Mouse (Mus musculus) Patski (cell line): Measurements from ENCODE around the gene Cenpp. TPM values are rescaled to one million over a fixed set of nuclear protein-coding genes. Genes with fewer than 3 reads are reported as not detected.
"Not testable (repeated sequence)": the region's sequence is repeated elsewhere in the genome, so short reads cannot be mapped to it uniquely, and the experiment has no call there.

Source experiments
- ATAC-seq: fragments of 100-300 bp; one replicate; pipeline ENCODE4 v1.8.0; 2021
- CTCF ChIA-PET: fragments of 350-600 bp; sonication (Branson Sonifier 250); formaldehyde crosslinking; loops from one replicate; lab custom pipeline; 2022; ENCODE audit warnings: inconsistent platforms; lab: Charles Lee
- POLR2A ChIA-PET: fragments of 350-600 bp; sonication (Branson Sonifier 250); formaldehyde crosslinking; loops from one replicate; lab custom pipeline; 2022; ENCODE audit warnings: antibody characterized with exemption, inconsistent platforms; lab: Charles Lee
- DNase-seq: peaks from one replicate; pipeline ENCODE4 v3.0.0-alpha.2; 2011; ENCODE audit warnings: low read depth, low spot score
- H3K27me3 ChIP-seq: fragments of 371-371 bp; one replicate; pipeline ENCODE4 v1.5.1; 2021
- CTCF ChIP-seq: fragments of 100-300 bp; IDR thresholded peaks from one replicate; pipeline ENCODE4 v1.5.1; 2021
- in situ Hi-C: fragments of 300-500 bp; cut with MboI; formaldehyde crosslinking; loops from 3 replicates; pipeline ENCODE4 v1.11.1; 2018; ENCODE audit warnings: low pct_unique_long_range_greater_than_20kb, mixed read lengths
- polyA plus RNA-seq: library from polyadenylated mRNA; unstranded; gene quantifications from one replicate; pipeline ENCODE4 v1.2.3, GENCODE M21; 2021

The Cenpp gene
- polyA plus RNA-seq, 1 experiment from 2014 or later, result 9.1 TPM

DNA sequence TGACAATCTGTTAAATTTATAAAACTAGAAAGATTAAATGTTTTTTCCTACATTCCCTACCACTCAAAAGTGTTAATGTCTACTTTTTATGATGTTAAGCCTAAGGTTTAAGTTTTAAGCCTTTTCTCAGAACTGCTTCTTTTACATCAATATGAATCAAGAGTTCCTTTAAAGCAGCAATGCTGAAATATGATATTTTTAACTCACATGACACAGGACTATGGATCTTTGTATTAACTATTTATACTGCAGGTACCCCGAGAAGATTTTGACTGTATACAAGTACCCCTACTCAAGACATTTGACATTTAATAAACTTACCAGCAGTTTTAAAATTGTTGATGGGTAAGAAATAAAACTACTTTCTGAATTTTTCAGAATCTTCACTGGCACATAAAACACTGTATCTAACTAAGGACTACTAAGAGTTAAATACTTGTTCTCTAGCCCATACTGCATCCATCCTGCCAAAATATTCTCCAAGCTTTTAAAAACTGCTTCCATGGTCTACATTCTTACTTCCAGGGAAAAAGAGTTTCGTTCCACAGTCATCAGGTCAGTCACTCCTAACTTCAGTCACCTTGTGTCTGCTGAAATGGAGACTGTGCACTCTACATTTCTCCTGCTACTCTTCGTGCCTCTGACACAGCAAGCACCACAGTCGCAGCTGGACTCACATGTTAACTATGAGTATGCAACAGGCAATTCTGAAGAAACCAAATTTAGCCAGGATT lies 43.8 kb downstream of the Cenpp start:
- ATAC-seq (no peak), DNase-seq (no peak)
- no peaks in the 10 kb centered on the region for H3K27me3 ChIP-seq
- CTCF ChIA-PET, result interaction anchor here (2.7 kb wide), 1 partner anchor 22 kb away, joined by 6 read pairs; no protein-coding TSS in a partner anchor
- TF ChIP-seq CTCF, result no peak
- in situ Hi-C loops, result no loop called here
- POLR2A ChIA-PET, result interaction anchor here (1.3 kb wide), 1 partner anchor 30 kb away, joined by 3 read pairs; no protein-coding TSS in a partner anchor

DNA sequence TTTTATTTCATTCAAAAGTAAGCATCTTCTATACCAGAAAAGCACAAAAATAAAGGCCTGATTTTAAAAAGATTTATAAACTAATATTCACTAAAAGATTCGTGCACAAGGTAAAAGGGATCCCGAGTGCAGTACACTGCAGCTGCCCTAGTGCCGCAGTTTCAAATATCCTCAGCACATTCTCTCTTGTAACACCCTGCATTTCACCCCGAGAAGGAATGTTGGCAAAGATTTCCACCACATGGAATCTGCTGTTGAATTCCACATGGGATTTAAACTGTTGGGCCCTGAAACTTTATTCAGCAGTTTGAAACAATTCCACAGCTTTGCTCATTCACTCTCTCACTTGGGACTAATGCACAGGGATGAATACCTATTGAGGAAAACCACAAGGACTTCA lies 44.9 kb downstream of the Cenpp start, which contains the start of gene Ogn:
Ogn (plus strand) TSS at position 333 of the 400 bp plus-strand sequence.
- DNase-seq (peak; percentile 60), ATAC-seq (peak; percentile 67)
- no peaks in the 10 kb centered on the region for H3K27me3 ChIP-seq
- POLR2A ChIA-PET, result interaction anchor here (1.3 kb wide), 1 partner anchor 29 kb away, joined by 3 read pairs; no protein-coding TSS in a partner anchor
- TF ChIP-seq CTCF, result no peak
- CTCF ChIA-PET, result interaction anchor here (2.7 kb wide), 1 partner anchor 21 kb away, joined by 6 read pairs; no protein-coding TSS in a partner anchor
- in situ Hi-C loops, result no loop called here

DNA sequence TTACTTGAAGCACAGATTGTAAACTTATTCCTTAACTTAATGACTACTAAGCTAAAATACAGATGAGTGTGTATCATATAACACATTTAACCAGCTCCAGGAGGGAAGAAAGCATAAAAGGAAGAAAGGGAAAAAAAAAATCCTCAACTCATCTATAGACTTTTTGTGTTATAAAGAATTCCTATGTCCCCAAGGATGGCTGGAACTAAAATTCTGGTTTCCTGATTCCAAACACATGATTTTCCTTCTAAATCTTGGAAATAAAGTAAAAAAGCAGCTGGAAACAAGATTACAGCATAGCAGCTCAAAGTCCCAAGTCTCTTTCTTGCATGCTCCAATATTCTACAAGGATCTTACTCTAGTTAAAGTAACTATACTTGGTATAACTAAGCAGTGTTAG lies 49.0 kb downstream of the Cenpp start:
- ATAC-seq, result no peak
- no peak for DNase-seq
- ChIA-PET CTCF (interaction anchor here (1.7 to 2.9 kb wide), 2 partner anchors 11 to 22 kb away, joined by 4 to 11 read pairs; no protein-coding TSS in a partner anchor), POLR2A (no interaction called here)
- in situ Hi-C loops, result no loop called here
- no peak for TF ChIP-seq CTCF
- H3K27me3 ChIP-seq, result no peaks in the 10 kb centered on the region

DNA sequence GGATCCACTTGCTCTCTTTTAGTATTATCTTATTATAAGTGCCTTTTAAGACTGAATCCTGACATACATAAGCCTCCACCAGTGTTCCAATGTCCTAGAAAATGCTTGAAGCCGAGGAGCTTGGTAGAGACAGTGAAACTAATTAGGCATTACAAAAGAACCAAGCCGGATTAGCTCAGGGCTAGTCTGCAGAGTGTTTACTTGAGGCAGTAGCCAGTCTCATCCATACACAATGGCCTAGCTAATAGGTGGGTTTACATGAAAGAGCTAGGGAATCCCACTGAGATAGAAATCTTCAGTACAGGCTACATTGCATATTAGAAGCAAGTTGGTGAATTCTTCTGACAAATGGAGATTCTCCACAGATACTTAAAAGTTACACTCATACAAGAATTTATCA lies 50.0 kb downstream of the Cenpp start:
- POLR2A ChIA-PET, DNase-seq: not testable (repeated sequence)
- CTCF ChIA-PET, result interaction anchor here (1.7 to 2.9 kb wide), 2 partner anchors 10 to 21 kb away, joined by 4 to 11 read pairs; no protein-coding TSS in a partner anchor

DNA sequence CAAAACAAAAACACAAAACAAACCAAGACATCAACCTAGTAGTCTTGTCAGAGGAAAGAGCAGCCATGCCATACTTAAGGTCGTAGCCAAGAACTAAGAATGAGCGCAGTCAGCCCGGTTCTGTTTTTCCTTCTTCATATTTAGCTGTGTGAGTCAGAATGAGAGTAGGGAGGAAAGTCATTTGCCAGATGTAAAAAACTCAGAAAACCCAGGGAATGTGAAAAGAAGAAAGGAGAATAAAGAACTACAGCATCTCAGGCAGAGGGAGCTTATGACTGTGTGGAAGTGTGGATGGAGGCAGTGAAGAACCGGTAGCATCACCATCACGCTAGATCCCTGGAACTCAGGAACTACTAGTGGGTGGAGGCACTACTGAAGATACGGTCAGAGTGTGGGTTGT lies 66.5 kb downstream of the Cenpp start:
- TF ChIP-seq CTCF, result no peak
- DNase-seq, result no peak
- no peaks in the 10 kb centered on the region for H3K27me3 ChIP-seq
- in situ Hi-C loops, result no loop called here
- ChIA-PET CTCF (interaction anchor here (1.6 kb wide), 1 partner anchor 21 kb away, joined by 6 read pairs; the partner anchor contains the start of gene Ogn), POLR2A (no interaction called here)
- ATAC-seq, result no peak

More for the DNA sequence above, 50.0 kb downstream of the Cenpp start:
- H3K27me3 ChIP-seq, ATAC-seq, in situ Hi-C loops: not testable (repeated sequence)

DNA sequence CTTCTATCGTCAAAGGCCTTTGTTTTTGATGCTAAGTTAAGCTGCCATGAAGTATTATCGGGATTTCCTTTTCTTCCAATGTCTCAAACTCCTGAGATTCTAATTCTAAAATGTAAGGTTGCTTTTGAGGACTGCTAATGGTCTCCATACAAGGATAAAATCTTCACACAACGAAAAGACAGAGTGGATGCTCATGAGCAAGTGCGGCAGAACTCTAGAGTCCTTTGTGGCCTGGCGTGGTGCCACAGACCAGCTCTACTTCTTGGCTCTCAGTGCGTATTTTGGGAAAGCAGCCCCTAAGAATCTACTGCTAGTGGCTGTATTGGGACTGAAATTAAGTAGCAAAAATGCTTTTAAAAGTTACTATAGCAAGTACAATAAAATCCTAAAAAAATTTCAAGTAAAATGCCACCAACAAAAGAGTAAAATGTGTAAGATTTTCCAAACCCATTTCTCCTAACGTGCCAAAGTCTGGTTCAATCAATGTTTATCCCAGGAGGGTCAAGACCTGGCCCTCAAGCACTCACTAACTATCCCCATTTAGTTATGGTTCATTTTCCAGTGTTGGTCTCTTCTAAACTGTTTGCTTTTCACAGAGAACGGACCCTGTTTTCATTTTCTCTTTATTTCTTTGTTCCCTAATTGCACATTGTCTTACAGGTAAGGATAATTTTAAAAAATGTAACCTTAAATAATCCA lies 68.1 kb downstream of the Cenpp start:
- no peak for TF ChIP-seq CTCF
- no peak for ATAC-seq

DNA sequence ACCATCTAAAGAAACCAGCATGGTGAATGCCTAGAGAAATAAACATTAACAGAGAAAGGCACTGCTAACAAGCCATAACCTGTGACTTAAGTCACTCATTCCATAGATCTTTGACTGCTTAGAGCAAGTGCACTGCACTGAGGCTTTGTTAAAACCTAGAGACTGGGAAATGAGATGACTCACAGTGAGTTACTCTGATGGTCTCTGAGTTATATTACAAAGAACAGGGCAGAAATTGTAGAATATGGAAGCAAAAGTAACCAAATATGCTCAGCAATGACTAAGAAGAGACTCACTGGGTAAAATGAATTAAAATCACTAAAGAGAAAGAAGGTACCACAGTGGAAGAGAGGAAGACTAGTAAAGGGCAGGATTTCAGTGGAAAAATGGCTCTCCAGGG lies 68.7 kb downstream of the Cenpp start:
- H3K27me3 ChIP-seq, result no peaks in the 10 kb centered on the region
- in situ Hi-C loops, result no loop called here
- ATAC-seq (no peak), DNase-seq (no peak)
- POLR2A ChIA-PET, result no interaction called here
- TF ChIP-seq CTCF, result no peak
- CTCF ChIA-PET, result interaction anchor here (1.2 kb wide), 1 partner anchor 27 kb away, joined by 3 read pairs; no protein-coding TSS in a partner anchor

More for the DNA sequence above, 68.1 kb downstream of the Cenpp start:
- in situ Hi-C loops, result no loop called here
- no peaks in the 10 kb centered on the region for H3K27me3 ChIP-seq
- peak; percentile 51 for DNase-seq
- CTCF ChIA-PET, result interaction anchor here (1.2 kb wide), 1 partner anchor 26 kb away, joined by 3 read pairs; no protein-coding TSS in a partner anchor
- POLR2A ChIA-PET, result no interaction called here

DNA sequence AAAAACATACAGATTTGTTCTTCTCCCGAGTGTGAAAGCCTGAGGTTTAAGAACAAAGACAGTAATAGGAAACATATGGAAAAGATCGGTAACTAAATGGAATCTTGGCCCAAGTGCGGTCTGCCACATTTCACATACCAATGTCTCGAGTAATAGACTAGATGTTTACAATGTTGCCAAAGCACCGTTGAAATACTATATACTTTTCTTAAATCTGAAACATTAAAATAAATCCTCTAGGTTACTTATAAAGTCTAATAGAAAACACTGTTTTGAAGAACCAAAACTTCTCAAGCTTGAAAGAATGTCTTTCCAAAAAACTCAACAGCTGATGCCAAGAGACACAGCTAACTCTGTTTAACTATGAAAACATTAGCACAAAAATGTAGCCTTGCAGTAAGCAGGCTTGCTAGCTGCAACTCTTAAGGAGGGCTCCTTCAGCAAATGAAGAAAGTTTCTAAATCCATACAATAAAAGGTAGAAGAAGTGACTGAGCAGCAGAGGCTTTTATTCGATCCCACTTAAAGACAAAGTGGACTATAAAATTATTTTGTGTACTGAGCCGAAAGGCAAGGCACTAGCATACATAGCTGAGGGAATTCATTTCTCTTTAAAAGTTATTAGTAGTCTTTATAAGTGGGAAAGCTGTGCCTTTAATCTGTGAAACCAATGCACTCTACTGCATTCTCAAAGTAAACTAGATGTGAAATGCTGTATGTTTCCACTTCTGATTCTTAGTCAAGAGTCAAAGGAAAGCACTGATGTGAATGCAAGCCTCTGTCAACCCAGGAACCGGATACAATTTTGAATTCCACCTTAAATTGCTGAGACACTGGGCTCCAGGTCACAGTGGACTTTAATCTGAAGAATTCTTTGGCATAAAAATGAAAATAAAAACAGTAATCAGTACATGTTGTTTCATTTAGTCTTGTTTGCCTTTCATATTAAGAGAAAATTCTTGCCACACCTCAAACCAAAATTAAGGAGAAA lies 70.7 kb downstream of the Cenpp start, which contains the start of gene Omd:
Omd (plus strand) TSS at position 922 of the 990 bp plus-strand sequence.
- in situ Hi-C loops, result no loop called here
- no peak for TF ChIP-seq CTCF
- CTCF ChIA-PET, result interaction anchor here (1.0 kb wide), 2 partner anchors 21 to 64 kb away, joined by 3 to 4 read pairs; no protein-coding TSS in a partner anchor
- no peak for DNase-seq
- POLR2A ChIA-PET, result interaction anchor here (0.6 kb wide), 1 partner anchor 28 kb away, joined by 3 read pairs; no protein-coding TSS in a partner anchor
- H3K27me3 ChIP-seq, result no peaks in the 10 kb centered on the region
- peak; percentile 54 for ATAC-seq

DNA sequence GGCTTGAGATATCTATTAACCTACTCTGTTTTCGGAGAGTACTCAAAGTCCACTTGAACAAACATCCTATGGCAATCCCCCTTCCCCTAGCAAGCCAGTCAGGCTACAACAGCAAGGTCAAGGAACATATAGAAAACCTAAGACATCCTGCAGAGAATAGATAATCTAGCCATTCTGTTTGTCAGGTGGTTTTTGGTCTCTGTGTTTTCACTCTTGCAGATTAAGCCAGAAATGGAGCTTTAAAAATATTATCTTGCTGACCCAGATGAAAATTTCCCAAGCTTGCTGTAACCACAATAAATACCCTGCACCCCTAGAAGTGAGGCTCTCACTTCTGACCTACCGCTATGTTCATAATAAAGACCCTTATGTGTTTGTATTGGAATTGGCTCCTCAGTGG lies 81.2 kb downstream of the Cenpp start:
- in situ Hi-C loops, result no loop called here
- CTCF ChIA-PET, result interaction anchor here (1.1 to 2.2 kb wide), 4 partner anchors 8 to 66 kb away, joined by 3 to 6 read pairs (median 5); no protein-coding TSS in a partner anchor
- POLR2A ChIA-PET, result no interaction called here
- TF ChIP-seq CTCF, result no peak
- H3K27me3 ChIP-seq, result no peaks in the 10 kb centered on the region
- ATAC-seq, result no peak
- DNase-seq, result no peak
